Mouse (Mus musculus) adrenal gland, adult 2 months (tissue): ENCODE data around the gene Il9. TPM values are rescaled to one million over a fixed set of nuclear protein-coding genes. Genes with fewer than 3 reads are reported as not detected.

ENCODE experiments used
- DNase-seq: peaks from one replicate; pipeline ENCODE4 v3.0.0; 2021
- long read RNA-seq: library from polyadenylated mRNA; stranded (forward); transcript quantifications from one replicate; pipeline ENCODE4 v2.0.0, GENCODE M21; 2021
- polyA plus RNA-seq: library from polyadenylated mRNA; depleted of rRNA; stranded (reverse); fragments of >200 nt; gene quantifications from 2 replicates; pipeline ENCODE4 v1.2.3, GENCODE M21; 2012; rRNA removed
- total RNA-seq, 2 experiments: library from RNA; stranded (reverse); gene quantifications; 2 replicates each; pipeline ENCODE4 v1.2.3; 2021

Gene Il9
- total RNA-seq: not detected
- polyA plus RNA-seq: not detected in 2 replicates
- long read RNA-seq: 0 reads

DNA sequence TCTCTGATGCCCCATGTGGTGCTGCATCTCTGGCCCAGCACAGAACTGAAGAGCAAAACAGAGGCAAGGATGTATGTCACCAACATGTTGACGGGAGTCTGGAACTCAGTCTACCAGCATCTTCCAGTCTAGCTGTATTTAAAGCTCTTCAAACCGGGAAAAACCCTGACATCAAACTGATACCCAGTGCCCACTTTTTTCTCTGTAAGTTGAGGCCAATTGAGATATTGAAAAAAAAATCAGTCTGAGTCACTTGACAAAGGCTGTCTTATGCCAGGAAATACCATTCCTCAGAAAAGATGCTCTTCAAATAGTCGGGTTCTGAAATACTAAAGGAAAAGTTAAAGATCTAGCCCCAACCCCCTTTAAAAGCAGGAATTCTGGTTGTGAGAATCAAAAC is at the start of gene Il9:
TSS of gene Il9 (minus strand) at position 101 of the 400 bp plus-strand sequence.
- no peak for DNase-seq

- DNase-seq: no peak
Observed at GRCm38 (mm10) chr13:56529685-56530084, 47.6 kb upstream of the Il9 start.

GRCm38 (mm10) chr13:56529031-56529430 is 47.0 kb upstream of the Il9 start:
- no peak for DNase-seq

DNA sequence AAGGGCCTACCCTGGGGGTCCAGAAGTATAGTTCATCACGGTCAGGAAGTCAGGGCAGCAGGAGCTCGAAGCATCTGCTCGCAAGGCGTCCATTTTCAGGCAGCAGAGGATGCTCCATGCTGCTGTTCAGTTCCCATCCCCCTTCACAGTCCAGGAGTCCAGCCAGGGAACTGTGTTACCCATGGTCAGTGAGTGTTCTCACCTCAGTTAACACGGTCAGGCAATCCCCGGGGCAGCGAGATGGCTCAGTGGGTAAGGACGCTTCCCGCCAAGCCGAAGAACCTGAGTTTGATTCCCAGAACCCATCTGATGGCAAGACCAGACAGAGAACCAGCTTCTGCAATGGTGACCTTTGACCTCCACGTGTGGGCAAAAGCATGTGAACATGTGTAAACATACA is 46.2 kb upstream of the Il9 start:
- DNase-seq: no peak

GRCm38 (mm10) chr13:56527846-56528245 is 45.8 kb upstream of the Il9 start:
- no peak for DNase-seq

- no peak for DNase-seq
Observed at GRCm38 (mm10) chr13:56526871-56527270, 44.8 kb upstream of the Il9 start.

GRCm38 (mm10) chr13:56522821-56523167 is 40.7 kb upstream of the Il9 start:
- no peak for DNase-seq

- peak; percentile 97 for DNase-seq
Observed at GRCm38 (mm10) chr13:56522081-56522820, 40.2 kb upstream of the Il9 start, which contains the start of gene Fbxl21. Gene Fbxl21 (plus strand): TSS chr13:56522472.

- DNase-seq: no peak
Observed at GRCm38 (mm10) chr13:56516816-56517215, 34.8 kb upstream of the Il9 start.

- no peak for DNase-seq
Observed at GRCm38 (mm10) chr13:56516311-56516710, 34.3 kb upstream of the Il9 start.

DNA sequence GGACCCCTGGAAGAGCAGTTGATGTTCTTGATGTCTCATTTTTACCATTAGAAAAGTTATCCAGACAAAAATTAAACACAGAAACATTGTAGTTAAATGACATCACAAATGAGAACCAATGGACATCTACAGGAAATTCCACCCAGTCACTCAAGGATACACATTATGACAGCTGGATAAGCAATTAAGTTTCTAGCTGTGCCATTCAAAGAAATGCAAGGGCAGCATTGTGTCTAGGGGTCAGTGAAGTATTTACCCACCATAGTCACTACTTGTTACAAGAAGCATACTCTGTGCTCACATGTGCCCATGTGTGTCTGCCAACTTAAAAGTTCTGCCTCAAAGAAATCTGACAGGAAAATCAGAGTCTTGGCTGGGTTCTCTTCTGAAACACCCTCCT is 31.5 kb upstream of the Il9 start:
- DNase-seq: no peak

- no peak for DNase-seq
Observed at GRCm38 (mm10) chr13:56509796-56510195, 27.8 kb upstream of the Il9 start.

DNA sequence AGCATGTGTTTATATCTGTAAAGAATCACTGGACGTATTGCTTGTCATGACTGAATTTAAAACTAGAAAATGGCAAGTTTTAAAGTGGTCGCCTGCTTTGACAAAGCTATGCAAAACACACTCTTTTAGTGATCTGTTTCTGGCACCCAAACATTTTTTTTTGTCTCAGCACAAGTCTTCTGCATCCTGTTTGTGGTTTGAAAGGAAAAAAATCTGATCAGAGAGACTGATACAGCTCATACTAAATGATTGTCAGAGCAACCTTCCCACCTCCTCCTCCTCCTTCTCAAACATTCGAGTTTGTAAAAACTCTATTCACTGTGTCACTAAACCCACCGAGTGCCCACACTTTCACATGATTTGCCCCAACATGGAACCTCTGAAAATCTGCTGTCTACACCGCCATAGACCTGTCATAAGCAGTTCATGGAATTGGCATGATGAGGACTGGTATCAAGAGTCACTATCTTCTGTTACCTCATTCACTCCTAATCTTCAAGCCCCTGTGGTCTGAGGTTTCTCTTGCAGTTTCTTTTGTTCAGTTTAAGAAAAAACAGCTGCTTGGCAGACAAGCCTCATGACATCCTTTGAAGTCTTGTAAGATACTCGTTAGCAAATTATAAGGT is 24.9 kb upstream of the Il9 start:
- DNase-seq: no peak

- no peak for DNase-seq
Observed at GRCm38 (mm10) chr13:56501866-56502420, 19.9 kb upstream of the Il9 start.

GRCm38 (mm10) chr13:56500636-56501035 is 18.6 kb upstream of the Il9 start:
- no peak for DNase-seq

DNA sequence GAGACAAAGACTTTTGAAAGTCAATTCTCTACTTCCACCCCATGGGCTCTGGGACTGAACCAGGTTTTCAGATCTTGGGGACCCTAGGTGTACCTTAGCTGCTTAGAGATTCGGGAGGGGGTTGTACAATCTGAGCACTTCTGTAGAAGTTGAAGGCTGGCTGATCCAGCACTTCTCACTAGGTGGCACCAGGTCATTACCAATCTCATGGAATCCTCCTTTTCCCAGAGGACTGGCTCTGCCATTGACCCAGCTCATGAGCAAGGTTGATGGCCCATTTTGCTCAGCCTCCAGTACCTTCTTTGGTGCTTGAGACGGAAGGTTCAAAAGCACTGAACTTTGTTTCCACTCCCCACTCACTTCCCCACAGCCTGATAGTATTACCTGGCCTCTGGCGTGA is 18.1 kb upstream of the Il9 start:
- DNase-seq: no peak

- peak; percentile 55 for DNase-seq
Observed at GRCm38 (mm10) chr13:56494440-56494839, 12.4 kb upstream of the Il9 start.

DNA sequence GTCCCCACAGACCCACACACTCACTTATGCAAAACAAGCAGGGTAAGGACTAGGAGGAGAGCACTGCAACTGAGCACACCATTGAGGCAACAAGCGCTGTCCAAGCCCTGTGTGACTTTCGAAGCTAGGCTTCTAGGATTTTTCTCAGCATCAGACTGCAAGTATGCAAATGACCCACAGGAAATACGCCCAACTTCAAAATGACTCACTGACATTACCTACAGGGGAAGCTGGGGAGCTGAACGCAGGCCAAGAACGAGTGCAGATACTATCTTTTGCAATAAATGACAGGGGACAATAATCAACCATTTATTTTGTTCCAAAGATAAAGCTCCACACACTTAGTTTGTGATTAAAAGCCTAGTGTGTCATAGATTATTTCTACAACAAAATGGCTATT is 6.0 kb upstream of the Il9 start:
- no peak for DNase-seq

GRCm38 (mm10) chr13:56478027-56478426 is 4.0 kb downstream of the Il9 start:
- DNase-seq: no peak

DNA sequence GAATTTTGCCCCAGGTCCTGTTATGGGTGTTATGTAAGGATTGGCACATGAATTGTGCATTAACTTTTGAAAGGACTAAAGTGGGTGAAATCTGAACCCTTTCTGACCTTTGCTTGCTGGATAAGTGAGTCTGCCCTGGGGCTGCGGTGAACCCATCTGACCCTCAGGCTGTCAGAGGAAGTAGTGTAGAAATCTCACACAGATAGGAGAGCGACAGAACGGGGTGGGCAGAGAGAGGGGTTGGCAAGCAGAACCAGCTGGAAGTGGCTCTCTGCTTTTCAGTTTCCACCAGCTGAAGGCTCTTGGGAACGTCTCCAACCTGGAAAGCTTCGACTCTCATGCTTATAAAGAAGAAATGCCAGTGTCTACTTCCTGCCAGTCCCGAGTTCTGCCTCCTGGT is 4.8 kb downstream of the Il9 start:
- no peak for DNase-seq

- no peak for DNase-seq
Observed at GRCm38 (mm10) chr13:56476790-56477189, 5.3 kb downstream of the Il9 start.

DNA sequence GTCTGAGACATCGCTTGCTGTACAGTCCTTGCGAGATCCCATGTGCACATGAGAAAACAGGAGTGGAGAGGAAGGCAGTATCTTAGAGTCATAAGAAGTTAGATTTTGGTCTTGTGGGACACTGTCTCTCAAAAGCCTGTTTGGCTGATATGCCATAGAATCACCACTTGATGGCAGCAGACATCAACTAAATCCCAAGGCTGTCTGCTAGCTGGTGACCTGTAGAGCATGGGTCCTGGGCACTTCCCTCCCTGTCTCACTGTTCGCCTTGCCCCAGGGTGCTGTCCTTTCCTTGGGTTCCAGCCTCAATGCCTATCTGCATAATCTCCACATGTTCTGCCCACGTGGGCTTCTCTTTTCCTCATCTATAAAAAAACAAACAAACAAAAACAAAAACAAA is 6.7 kb downstream of the Il9 start:
- DNase-seq: peak; percentile 50

GRCm38 (mm10) chr13:56472661-56473060 is 9.4 kb downstream of the Il9 start:
- no peak for DNase-seq

- DNase-seq: peak; percentile 28
Observed at GRCm38 (mm10) chr13:56471951-56472350, 10.1 kb downstream of the Il9 start.
